Mouse (Mus musculus) cerebellum, adult 2 months (tissue): ENCODE results near the gene Zfp979.
"Not testable (repeated sequence)": the region's sequence is repeated elsewhere in the genome, so short reads cannot be mapped to it uniquely, and the experiment has no call there.

ENCODE experiments used
- CTCF ChIP-seq: fragments of 200-500 bp; IDR thresholded peaks from 2 replicates; pipeline ENCODE4 v1.5.1; 2011; ENCODE audit warnings: low read depth, mild to moderate bottlenecking, control low read depth, low read length, moderate library complexity, borderline replicate concordance; ENCODE audit not compliant: insufficient read depth
- POLR2A ChIP-seq: fragments of 200-500 bp; IDR thresholded peaks from 2 replicates; pipeline ENCODE4 v1.6.1; 2011; ENCODE audit warnings: low read length, control low read depth, borderline replicate concordance; ENCODE audit not compliant: insufficient read depth

- TF ChIP-seq CTCF, POLR2A: not testable (repeated sequence)
These were observed 35.8 kb downstream of the Zfp979 start for GRCm38 (mm10) chr4:147606511-147606910.
